Mouse (Mus musculus) gastrocnemius, postnatal 10 days (tissue): ENCODE measurements around the gene Llgl1. TPM values are rescaled to one million over a fixed set of nuclear protein-coding genes. Genes with fewer than 3 reads are reported as not detected.

Source experiments
- DNase-seq: peaks from one replicate; pipeline ENCODE4 v3.0.0; 2021; ENCODE audit warnings: mixed read lengths
- long read RNA-seq, 2 experiments: library from polyadenylated mRNA; stranded (forward); transcript quantifications; one replicate each; pipeline ENCODE4 v2.0.0; 2021
- total RNA-seq, 2 experiments: library from RNA; stranded (reverse); gene quantifications; 2 replicates each; pipeline ENCODE4 v1.2.3; 2021

Gene Llgl1
- total RNA-seq, result 10 to 100 TPM; 15.7 to 20.3 TPM
- long read RNA-seq, experiment 1, full-length matches to known transcripts, result 29 of 54 reads
- long read RNA-seq, experiment 1, partial matches to known transcripts, result 17 of 54 reads
- long read RNA-seq, experiment 1, other reads (novel, unspliced or antisense), result 8 of 54 reads
- long read RNA-seq, experiment 2, full-length matches to known transcripts, result 15 of 38 reads
- long read RNA-seq, experiment 2, partial matches to known transcripts, result 14 of 38 reads
- long read RNA-seq, experiment 2, other reads (novel, unspliced or antisense), result 9 of 38 reads

- DNase-seq, result peak; percentile 91
These were observed at the start of gene Llgl1 for GRCm38 (mm10) chr11:60699524-60700075. Gene Llgl1, plus strand, starts transcription at chr11:60699723.

GRCm38 (mm10) chr11:60696165-60696564, 3.4 kb upstream of the Llgl1 start:
- DNase-seq, result no peak

GRCm38 (mm10) chr11:60697561-60697960, 2.0 kb upstream of the Llgl1 start:
- no peak for DNase-seq

- DNase-seq, result peak; percentile 75
These were observed 558 bp upstream of the Llgl1 start for GRCm38 (mm10) chr11:60698806-60699523.

GRCm38 (mm10) chr11:60700320-60701185, 1.0 kb downstream of the Llgl1 start:
- DNase-seq, result no peak

GRCm38 (mm10) chr11:60701611-60702010, 2.1 kb downstream of the Llgl1 start:
- DNase-seq, result peak; percentile 3

GRCm38 (mm10) chr11:60703131-60703530, 3.6 kb downstream of the Llgl1 start:
- peak; percentile 70 for DNase-seq

- DNase-seq, result peak; percentile 3
These were observed 4.7 kb downstream of the Llgl1 start for GRCm38 (mm10) chr11:60704023-60704880.

- peak; percentile 2 for DNase-seq
These were observed 5.7 kb downstream of the Llgl1 start for GRCm38 (mm10) chr11:60705255-60705654.

- DNase-seq, result peak; percentile 4
These were observed 6.6 kb downstream of the Llgl1 start for GRCm38 (mm10) chr11:60706076-60706475.

GRCm38 (mm10) chr11:60706696-60707480, 7.4 kb downstream of the Llgl1 start:
- DNase-seq, result peak; percentile 11

- peak; percentile 87 for DNase-seq
These were observed 8.1 kb downstream of the Llgl1 start for GRCm38 (mm10) chr11:60707672-60708071.

- DNase-seq, result peak; percentile 3
These were observed 9.1 kb downstream of the Llgl1 start for GRCm38 (mm10) chr11:60708631-60709030.

GRCm38 (mm10) chr11:60709481-60710465, 10.2 kb downstream of the Llgl1 start:
- DNase-seq, result peak; percentile 8

- no peak for DNase-seq
These were observed 11.7 kb downstream of the Llgl1 start for GRCm38 (mm10) chr11:60711218-60711617.

- DNase-seq, result no peak
These were observed 12.5 kb downstream of the Llgl1 start for GRCm38 (mm10) chr11:60712040-60712439.

GRCm38 (mm10) chr11:60712639-60713255, 13.2 kb downstream of the Llgl1 start:
- DNase-seq, result no peak

GRCm38 (mm10) chr11:60715833-60716232, 16.3 kb downstream of the Llgl1 start:
- no peak for DNase-seq

- no peak for DNase-seq
These were observed 19.7 kb downstream of the Llgl1 start for GRCm38 (mm10) chr11:60719263-60719662.
